Mouse (Mus musculus) kidney, postnatal 10 days (tissue): Measurements from ENCODE around the gene Tlk2.

ENCODE experiments used
- DNase-seq: peaks from one replicate; pipeline ENCODE4 v3.0.0; 2021; ENCODE audit warnings: mixed read lengths

The Tlk2 gene

GRCm38 (mm10) chr11:105261601-105262351, 83.2 kb downstream of the Tlk2 start:
- DNase-seq, result no peak

- DNase-seq, result no peak
These were observed 85.9 kb downstream of the Tlk2 start for GRCm38 (mm10) chr11:105264506-105264905.

GRCm38 (mm10) chr11:105264988-105265387, 86.4 kb downstream of the Tlk2 start:
- no peak for DNase-seq

- DNase-seq, result peak; percentile 77
These were observed 91.5 kb downstream of the Tlk2 start for GRCm38 (mm10) chr11:105270155-105270554.

- DNase-seq, result no peak
These were observed 101.8 kb downstream of the Tlk2 start for GRCm38 (mm10) chr11:105280456-105280855.

- no peak for DNase-seq
These were observed 102.7 kb downstream of the Tlk2 start for GRCm38 (mm10) chr11:105281291-105281690.

- no peak for DNase-seq
These were observed 103.3 kb downstream of the Tlk2 start for GRCm38 (mm10) chr11:105281763-105282459.

- DNase-seq, result peak; percentile 36
These were observed 103.9 kb downstream of the Tlk2 start for GRCm38 (mm10) chr11:105282460-105282859.

GRCm38 (mm10) chr11:105283016-105283415, 104.4 kb downstream of the Tlk2 start:
- DNase-seq, result no peak

- DNase-seq, result peak; percentile 46
These were observed 107.1 kb downstream of the Tlk2 start for GRCm38 (mm10) chr11:105285720-105286119.

- peak; percentile 44 for DNase-seq
These were observed 110.8 kb downstream of the Tlk2 start for GRCm38 (mm10) chr11:105289403-105289802.

GRCm38 (mm10) chr11:105291681-105292123, 113.1 kb downstream of the Tlk2 start:
- DNase-seq, result peak; percentile 60

- DNase-seq, result peak; percentile 88
These were observed 113.8 kb downstream of the Tlk2 start, which contains the start of gene Mrc2 for GRCm38 (mm10) chr11:105292124-105293071. TSS of gene Mrc2 (plus strand) at chr11:105292643.

- DNase-seq, result peak; percentile 87
These were observed 114.5 kb downstream of the Tlk2 start for GRCm38 (mm10) chr11:105293101-105293581.

- DNase-seq, result peak; percentile 46
These were observed 115.4 kb downstream of the Tlk2 start for GRCm38 (mm10) chr11:105293901-105294494.

- DNase-seq, result no peak
These were observed 117.5 kb downstream of the Tlk2 start for GRCm38 (mm10) chr11:105296084-105296483.

- no peak for DNase-seq
These were observed 131.6 kb downstream of the Tlk2 start for GRCm38 (mm10) chr11:105310197-105310596.

- DNase-seq, result peak; percentile 68
These were observed 132.8 kb downstream of the Tlk2 start for GRCm38 (mm10) chr11:105311291-105311975.

GRCm38 (mm10) chr11:105312311-105312942, 133.8 kb downstream of the Tlk2 start:
- peak; percentile 41 for DNase-seq

- DNase-seq, result peak; percentile 78
These were observed 134.5 kb downstream of the Tlk2 start for GRCm38 (mm10) chr11:105312972-105313632.

GRCm38 (mm10) chr11:105313633-105314014, 135.0 kb downstream of the Tlk2 start:
- no peak for DNase-seq
